ENCODE assay signal across 22 mouse cellular contexts in genomic region chr1:41104869-41105268, GRCm38 (mm10).
DNase-seq lines count a peak whose midpoint lies in the region; ATAC-seq and TF ChIP-seq lines count a peak whose summit lies in the region.
"Had no signal": no experiment of that assay in that cellular context is flagged by ENCODE, and none has a peak within 500 bp of the region (broad histone marks: within the 10 kb centered on the region; RNA-seq: fewer than 3 reads in every experiment).

No protein-coding gene starts in this region.

- peak; percentile 12 for DNase-seq in forebrain, embryonic 14.5 days (ENCODE audit: low spot score)
- DNase-seq in forebrain, embryonic 11.5 days (ENCODE audit: low spot score): no peak
- peak; percentile 38 for DNase-seq in layer of hippocampus, adult 9-11 months
- no peak for DNase-seq in layer of hippocampus, adult 11-12 months (ENCODE audit: low spot score)
- DNase-seq in right cerebral cortex, adult 2 months (ENCODE audit: low spot score in 2 of 2): peak; percentile 3 to 9
- DNase-seq in right cerebral cortex, postnatal 14 days: no peak
- no peak for DNase-seq in cerebellum, adult 2 months
- DNase-seq: adrenal gland, postnatal 10 days; B cell, adult 2 months; cerebellum, adult 11-12 months; cerebellum, adult 9-11 months; cerebellum, postnatal 36 days; gastrocnemius, postnatal 10 days; heart, adult 18-20 months; heart, postnatal 14 days had no signal

- H3K9ac ChIP-seq in forebrain, embryonic 14.5 days (ENCODE audit: low read length): no peak overlapping the region
- H3K9ac ChIP-seq in forebrain, embryonic 11.5 days (ENCODE audit: low read length): no peak overlapping the region
- H3K9ac ChIP-seq: embryonic facial prominence, embryonic 13.5 days; heart, embryonic 15.5 days; hindbrain, embryonic 13.5 days had no signal

- H3K9me3 ChIP-seq in forebrain, embryonic 14.5 days (replicated peaks; ENCODE audit: control insufficient read depth, low read length): no peaks in the 10 kb centered on the region
- H3K9me3 ChIP-seq in forebrain, embryonic 11.5 days (ENCODE audit: control insufficient read depth, low read length): no peaks in the 10 kb centered on the region
- H3K9me3 ChIP-seq: embryonic facial prominence, embryonic 13.5 days; heart, embryonic 15.5 days; hindbrain, embryonic 13.5 days had no signal

- no peaks in the 10 kb centered on the region for H3K36me3 ChIP-seq in forebrain, embryonic 14.5 days (ENCODE audit: control insufficient read depth, insufficient read depth, low read length)
- H3K36me3 ChIP-seq in forebrain, embryonic 11.5 days (ENCODE audit: control insufficient read depth, insufficient read depth, low read length): no peaks in the 10 kb centered on the region
- H3K36me3 ChIP-seq: embryonic facial prominence, embryonic 13.5 days; G1E; heart, embryonic 15.5 days; hindbrain, embryonic 13.5 days had no signal

- H3K27ac ChIP-seq in forebrain, embryonic 14.5 days (ENCODE audit: low read depth, low read length): no peak overlapping the region
- no peak overlapping the region for H3K27ac ChIP-seq in forebrain, embryonic 11.5 days (ENCODE audit: low read depth, low read length)
- H3K27ac ChIP-seq in cerebellum, adult 2 months (ENCODE audit: insufficient read depth, low read length): no peak overlapping the region
- H3K27ac ChIP-seq: embryonic facial prominence, embryonic 13.5 days; heart, embryonic 15.5 days; hindbrain, embryonic 13.5 days; hindbrain, postnatal 0 days had no signal

- TF ChIP-seq CTCF in cerebellum, adult 2 months (IDR thresholded peaks at IDR 0.05; ENCODE audit: borderline replicate concordance, insufficient read depth, low read depth, low read length): no peak

- no peak overlapping the region for H3K4me2 ChIP-seq in forebrain, embryonic 14.5 days (ENCODE audit: low read length)
- H3K4me2 ChIP-seq in forebrain, embryonic 11.5 days (ENCODE audit: low read depth, low read length, severe bottlenecking): no peak overlapping the region
- H3K4me2 ChIP-seq: embryonic facial prominence, embryonic 13.5 days; heart, embryonic 11.5 days; heart, embryonic 15.5 days; hindbrain, embryonic 13.5 days had no signal

- H3K4me1 ChIP-seq in forebrain, embryonic 14.5 days (ENCODE audit: control insufficient read depth, insufficient read depth, low read length): no peaks in the 10 kb centered on the region
- no peaks in the 10 kb centered on the region for H3K4me1 ChIP-seq in forebrain, embryonic 11.5 days (replicated peaks; ENCODE audit: control insufficient read depth, insufficient read depth, low read length)
- no peaks in the 10 kb centered on the region for H3K4me1 ChIP-seq in cerebellum, adult 2 months (ENCODE audit: control insufficient read depth, insufficient read depth, low read length)
- H3K4me1 ChIP-seq: embryonic facial prominence, embryonic 13.5 days; heart, embryonic 15.5 days; hindbrain, embryonic 13.5 days had no signal

- no peak overlapping the region for H3K4me3 ChIP-seq in forebrain, embryonic 14.5 days (ENCODE audit: low read depth, low read length)
- H3K4me3 ChIP-seq in forebrain, embryonic 11.5 days (ENCODE audit: low read depth, low read length): no peak overlapping the region
- no peak overlapping the region for H3K4me3 ChIP-seq in cerebellum, adult 2 months (replicated peaks; ENCODE audit: insufficient read depth, low read depth, low read length)
- H3K4me3 ChIP-seq: embryonic facial prominence, embryonic 13.5 days; heart, embryonic 15.5 days; hindbrain, embryonic 13.5 days had no signal

- WGBS in forebrain, embryonic 14.5 days: 80% methylated on average over 5 of the region's 5 CpGs
- WGBS in forebrain, embryonic 11.5 days: 82% methylated on average over 5 of the region's 5 CpGs
- 97% methylated on average over 5 of the region's 5 CpGs for WGBS in cerebellum, adult 2 months

- no peak for TF ChIP-seq POLR2A in cerebellum, adult 2 months (IDR thresholded peaks at IDR 0.05; ENCODE audit: borderline replicate concordance, insufficient read depth, low read length)

- no peaks in the 10 kb centered on the region for H3K27me3 ChIP-seq in forebrain, embryonic 14.5 days (replicated peaks; ENCODE audit: control insufficient read depth, insufficient read depth, low read length)
- H3K27me3 ChIP-seq in forebrain, embryonic 11.5 days (ENCODE audit: control insufficient read depth, insufficient read depth, low read length): no peaks in the 10 kb centered on the region
- H3K27me3 ChIP-seq in cerebellum, adult 2 months (ENCODE audit: control insufficient read depth, insufficient read depth, low read length): no peaks in the 10 kb centered on the region
- H3K27me3 ChIP-seq: embryonic facial prominence, embryonic 13.5 days; heart, embryonic 15.5 days; hindbrain, embryonic 13.5 days had no signal

- no peak for ATAC-seq in forebrain, embryonic 14.5 days
- no peak for ATAC-seq in forebrain, embryonic 11.5 days (replicated peaks; ENCODE audit: low FRiP score)
- ATAC-seq: CD4-positive, CD25-positive, alpha-beta regulatory T cell, adult 4 months; hindbrain, postnatal 0 days had no signal

Comparison
In these comparisons a context has a peak if more than half of its experiments do, and no peak if none do; other contexts are left out.
1. DNase-seq: peak in forebrain, embryonic 14.5 days (single experiment), layer of hippocampus, adult 9-11 months (single experiment) and right cerebral cortex, adult 2 months (2 of 2); none in forebrain, embryonic 11.5 days (single experiment), layer of hippocampus, adult 11-12 months (single experiment), right cerebral cortex, postnatal 14 days (single experiment) and cerebellum, adult 2 months (0 of 2).